Mouse (Mus musculus): ENCODE measurements at regions not wholly inside any gene's neighbourhood (a gene's known extent, or its start where the extent isn't known, plus 50 kb on each side); places are given as distances from the start of the nearest gene placed in this dataset.

- ATAC-seq (replicated peaks; ENCODE audit: low FRiP score, low TSS enrichment, poor library complexity, severe bottlenecking) = no peak
Measured at GRCm38 (mm10) chr9:32815473-32815872, 179.5 kb downstream of the Ets1 start.

- no peak for ATAC-seq (replicated peaks; ENCODE audit: low FRiP score, low TSS enrichment, poor library complexity, severe bottlenecking)
Measured at GRCm38 (mm10) chr9:32816649-32817425, 180.8 kb downstream of the Ets1 start.

- ATAC-seq (replicated peaks; ENCODE audit: low FRiP score, low TSS enrichment, poor library complexity, severe bottlenecking) = no peak
Measured at GRCm38 (mm10) chr9:32817442-32818358, 181.7 kb downstream of the Ets1 start.

- no peak for ATAC-seq (replicated peaks; ENCODE audit: low FRiP score, low TSS enrichment, poor library complexity, severe bottlenecking)
Measured at GRCm38 (mm10) chr9:32823439-32824133, 187.6 kb downstream of the Ets1 start.

GRCm38 (mm10) chr9:32824134-32824531, 188.1 kb downstream of the Ets1 start:
- no peak for ATAC-seq (replicated peaks; ENCODE audit: low FRiP score, low TSS enrichment, poor library complexity, severe bottlenecking)

- no peak for ATAC-seq (replicated peaks; ENCODE audit: low FRiP score, low TSS enrichment, poor library complexity, severe bottlenecking)
Measured at GRCm38 (mm10) chr9:32830268-32830891, 194.4 kb downstream of the Ets1 start.

- ATAC-seq (replicated peaks; ENCODE audit: low FRiP score, low TSS enrichment, poor library complexity, severe bottlenecking) = no peak
Measured at GRCm38 (mm10) chr9:32833373-32833772, 197.4 kb downstream of the Ets1 start.

- no peak for ATAC-seq (replicated peaks; ENCODE audit: low FRiP score, low TSS enrichment, poor library complexity, severe bottlenecking)
Measured at GRCm38 (mm10) chr9:32834751-32835625, 199.0 kb downstream of the Ets1 start.

GRCm38 (mm10) chr9:32835626-32835971, 199.6 kb downstream of the Ets1 start:
- no peak for ATAC-seq (replicated peaks; ENCODE audit: low FRiP score, low TSS enrichment, poor library complexity, severe bottlenecking)

GRCm38 (mm10) chr9:32836371-32836770, 200.3 kb downstream of the Ets1 start:
- ATAC-seq (replicated peaks; ENCODE audit: low FRiP score, low TSS enrichment, poor library complexity, severe bottlenecking) = no peak

GRCm38 (mm10) chr9:32847361-32847760, 211.3 kb downstream of the Ets1 start:
- no peak for ATAC-seq (replicated peaks; ENCODE audit: low FRiP score, low TSS enrichment, poor library complexity, severe bottlenecking)

GRCm38 (mm10) chr9:32852282-32852681, 216.3 kb downstream of the Ets1 start:
- no peak for ATAC-seq (replicated peaks; ENCODE audit: low FRiP score, low TSS enrichment, poor library complexity, severe bottlenecking)

GRCm38 (mm10) chr9:32863286-32863685, 227.3 kb downstream of the Ets1 start:
- ATAC-seq (replicated peaks; ENCODE audit: low FRiP score, low TSS enrichment, poor library complexity, severe bottlenecking) = no peak

GRCm38 (mm10) chr9:32868936-32869335, 232.9 kb downstream of the Ets1 start:
- no peak for ATAC-seq (replicated peaks; ENCODE audit: low FRiP score, low TSS enrichment, poor library complexity, severe bottlenecking)

- ATAC-seq (replicated peaks; ENCODE audit: low FRiP score, low TSS enrichment, poor library complexity, severe bottlenecking) = no peak
Measured at GRCm38 (mm10) chr9:32874306-32874875, 238.4 kb downstream of the Ets1 start.

GRCm38 (mm10) chr9:32882819-32883587, 247.0 kb downstream of the Ets1 start:
- no peak for ATAC-seq (replicated peaks; ENCODE audit: low FRiP score, low TSS enrichment, poor library complexity, severe bottlenecking)

- no peak for ATAC-seq (replicated peaks; ENCODE audit: low FRiP score, low TSS enrichment, poor library complexity, severe bottlenecking)
Measured at GRCm38 (mm10) chr9:32886008-32886650, 250.1 kb downstream of the Ets1 start.

Measured in megakaryocyte-erythroid progenitor cell, adult 5-6 weeks (primary cell).